Mouse (Mus musculus): Measurements from ENCODE around the gene Mphosph9. TPM values are rescaled to one million over a fixed set of nuclear protein-coding genes. Genes with fewer than 3 reads are reported as not detected.
A peak's percentile ranks its signal among the peaks of the same experiment; 100 is the strongest.
"Not testable (repeated sequence)": the region's sequence is repeated elsewhere in the genome, so short reads cannot be mapped to it uniquely, and the experiment has no call there.

The Mphosph9 gene
- total and polyA plus RNA-seq, 3 experiments, result 5.6 to 9.8 (median 8.0) TPM

GRCm38 (mm10) chr5:124218986-124219385 lies 108.8 kb downstream of the Mphosph9 start:
- H3K4me1 ChIP-seq (ENCODE audit: control insufficient read depth in 1 of 2, insufficient read depth in 2 of 2), result peaks cover 36 to 66% of the 10 kb centered on the region in 2 experiments
- dilution Hi-C loops (cut with MboI; ENCODE audit: extremely low pct_ligation_motif_present, extremely low pct_unique_long_range_greater_than_20kb, low sequenced_read_pairs) (no loop called here), in situ Hi-C loops (cut with MboI; ENCODE audit: low pct_ligation_motif_present, low pct_unique_long_range_greater_than_20kb, low sequenced_read_pairs) (no loop called here)
- peak; percentile 18 for DNase-seq (ENCODE audit: extremely low read depth)
- 0 out of 2 replicates have a peak overlapping the region, but pooled peaks have one; percentile 19 for H3K4me2 ChIP-seq (ENCODE audit: insufficient read depth, low read depth, poor library complexity, severe bottlenecking)
- TF ChIP-seq USF1 (IDR thresholded peaks at IDR 0.05; ENCODE audit: low read depth, low read length) (no peak), NRF1 (IDR thresholded peaks at IDR 0.05; ENCODE audit: low read depth, low read length) (no peak), BHLHE40 (IDR thresholded peaks at IDR 0.05; ENCODE audit: low read depth, low read length) (no peak), MAZ (IDR thresholded peaks at IDR 0.05; ENCODE audit: low read depth, low read length) (no peak), MEF2A (IDR thresholded peaks at IDR 0.05; ENCODE audit: borderline replicate concordance, low read depth, low read length) (no peak), GABPA (IDR thresholded peaks at IDR 0.05; ENCODE audit: insufficient replicate concordance, low read depth, low read length) (no peak), SIN3A (IDR thresholded peaks at IDR 0.05; ENCODE audit: low read length) (no peak), MAX (IDR thresholded peaks at IDR 0.05; ENCODE audit: low read length) (no peak), IRF4 (IDR thresholded peaks at IDR 0.05; ENCODE audit: low read depth, low read length) (no peak), MYC (IDR thresholded peaks at IDR 0.05; ENCODE audit: low read depth, low read length) (no peak), CHD1 (IDR thresholded peaks at IDR 0.05; ENCODE audit: low read depth, low read length) (no peak), RAD21 (IDR thresholded peaks at IDR 0.05; ENCODE audit: low read depth, low read length) (no peak), TCF12 (IDR thresholded peaks at IDR 0.05; ENCODE audit: low read depth, low read length) (no peak), NELFE (IDR thresholded peaks at IDR 0.05; ENCODE audit: low read depth, low read length) (no peak), JUN (IDR thresholded peaks at IDR 0.05; ENCODE audit: insufficient read depth, low read depth, low read length) (no peak), RCOR1 (conservative IDR thresholded peaks at IDR 0.05; ENCODE audit: low read depth, low read length) (no peak), PAX5 (IDR thresholded peaks at IDR 0.05; ENCODE audit: low read length) (no peak), SMC3 (IDR thresholded peaks at IDR 0.05; ENCODE audit: low read depth, low read length) (no peak), ZKSCAN1 (IDR thresholded peaks at IDR 0.05; ENCODE audit: borderline replicate concordance, low read depth, low read length) (no peak)
- H3K9me3 ChIP-seq (replicated peaks; ENCODE audit: low read length), result no peaks in the 10 kb centered on the region
- H3K27me3 ChIP-seq (replicated peaks), result no peaks in the 10 kb centered on the region
- H3K9ac ChIP-seq (ENCODE audit: insufficient read depth, low read depth), result no peak overlapping the region
- no peak overlapping the region for H3K27ac ChIP-seq (ENCODE audit: insufficient read depth, low read depth)
- H3K36me3 ChIP-seq (replicated peaks in 1 of 2; ENCODE audit: control insufficient read depth in 1 of 2, insufficient read depth in 1 of 2, low read length in 1 of 2), result peaks cover 0 to 22% of the 10 kb centered on the region in 2 experiments
- H3K4me3 ChIP-seq (replicated peaks in 1 of 3; ENCODE audit: low read depth in 2 of 3, low read length in 2 of 3, poor library complexity in 1 of 3), result no peak overlapping the region
- H3K79me2 ChIP-seq (replicated peaks; ENCODE audit: control insufficient read depth, extremely low read depth, insufficient read depth, poor library complexity, severe bottlenecking), result no peaks in the 10 kb centered on the region

GRCm38 (mm10) chr5:124217566-124218249 lies 110.1 kb downstream of the Mphosph9 start:
- no peak overlapping the region for H3K27ac ChIP-seq (ENCODE audit: insufficient read depth, low read depth)
- no peak for DNase-seq (ENCODE audit: extremely low read depth)
- in situ Hi-C loops (cut with MboI; ENCODE audit: low pct_ligation_motif_present, low pct_unique_long_range_greater_than_20kb, low sequenced_read_pairs), result no loop called here
- H3K27me3 ChIP-seq (replicated peaks), result no peaks in the 10 kb centered on the region
- H3K4me2 ChIP-seq (ENCODE audit: insufficient read depth, low read depth, poor library complexity, severe bottlenecking), result no peak overlapping the region
- no peaks in the 10 kb centered on the region for H3K9me3 ChIP-seq (replicated peaks; ENCODE audit: low read length)
- TF ChIP-seq BHLHE40 (IDR thresholded peaks at IDR 0.05; ENCODE audit: low read depth, low read length), result no peak
- no peaks in the 10 kb centered on the region for H3K79me2 ChIP-seq (replicated peaks; ENCODE audit: control insufficient read depth, extremely low read depth, insufficient read depth, poor library complexity, severe bottlenecking)
- peaks cover 36 to 79% of the 10 kb centered on the region in 2 experiments for H3K4me1 ChIP-seq (ENCODE audit: control insufficient read depth in 1 of 2, insufficient read depth in 2 of 2)
- dilution Hi-C loops (cut with MboI; ENCODE audit: extremely low pct_ligation_motif_present, extremely low pct_unique_long_range_greater_than_20kb, low sequenced_read_pairs), result no loop called here
- H3K4me3 ChIP-seq (replicated peaks in 1 of 3; ENCODE audit: low read depth in 2 of 3, low read length in 2 of 3, poor library complexity in 1 of 3), result no peak overlapping the region
- H3K9ac ChIP-seq (ENCODE audit: insufficient read depth, low read depth), result no peak overlapping the region
- H3K36me3 ChIP-seq (replicated peaks in 1 of 2; ENCODE audit: control insufficient read depth in 1 of 2, insufficient read depth in 1 of 2, low read length in 1 of 2), result peaks cover 0 to 20% of the 10 kb centered on the region in 2 experiments

- H3K36me3 ChIP-seq (replicated peaks in 1 of 2; ENCODE audit: control insufficient read depth in 1 of 2, insufficient read depth in 1 of 2, low read length in 1 of 2), result peaks cover 0 to 17% of the 10 kb centered on the region in 2 experiments
- H3K4me2 ChIP-seq (ENCODE audit: insufficient read depth, low read depth, poor library complexity, severe bottlenecking); DNase-seq (ENCODE audit: extremely low read depth); H3K4me3 ChIP-seq (replicated peaks in 1 of 3; ENCODE audit: low read depth in 2 of 3, low read length in 2 of 3, poor library complexity in 1 of 3); H3K27ac ChIP-seq (ENCODE audit: insufficient read depth, low read depth); H3K27me3 ChIP-seq (replicated peaks); in situ Hi-C loops (cut with MboI; ENCODE audit: low pct_ligation_motif_present, low pct_unique_long_range_greater_than_20kb, low sequenced_read_pairs); H3K9me3 ChIP-seq (replicated peaks; ENCODE audit: low read length); H3K9ac ChIP-seq (ENCODE audit: insufficient read depth, low read depth); H3K79me2 ChIP-seq (replicated peaks; ENCODE audit: control insufficient read depth, extremely low read depth, insufficient read depth, poor library complexity, severe bottlenecking); dilution Hi-C loops (cut with MboI; ENCODE audit: extremely low pct_ligation_motif_present, extremely low pct_unique_long_range_greater_than_20kb, low sequenced_read_pairs): not testable (repeated sequence)
- H3K4me1 ChIP-seq (ENCODE audit: control insufficient read depth in 1 of 2, insufficient read depth in 2 of 2), result peaks cover 36 to 79% of the 10 kb centered on the region in 2 experiments
Observed at GRCm38 (mm10) chr5:124217092-124217491, 110.7 kb downstream of the Mphosph9 start.

Measured in CH12.LX (cell line).